18 mouse cellular contexts compared by ENCODE assay signal in the genomic region with DNA sequence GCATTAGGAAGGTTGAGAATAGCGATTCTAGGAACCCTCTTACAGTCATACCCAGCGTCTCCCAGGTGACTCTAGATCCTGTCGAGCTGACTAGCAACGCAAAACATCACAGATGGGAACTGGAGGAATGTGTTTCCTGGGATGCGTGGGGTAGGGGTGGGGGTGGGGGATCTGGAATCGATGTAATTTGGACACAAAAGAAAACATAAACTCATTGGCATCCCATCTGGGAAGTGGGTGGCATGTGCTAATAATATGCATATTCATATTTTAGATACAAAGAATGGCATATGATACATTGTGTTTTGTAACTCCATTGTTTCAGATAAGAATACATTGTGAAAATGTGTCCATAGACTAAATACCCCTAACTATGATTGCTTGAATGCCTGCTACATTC.
DNase-seq lines count a peak whose midpoint lies in the region.
"Had no signal": no experiment of that assay in that cellular context is flagged by ENCODE, and none has a peak within 500 bp of the region (broad histone marks: within the 10 kb centered on the region; RNA-seq: fewer than 3 reads in every experiment).

No protein-coding gene starts in this region.

- DNase-seq in layer of hippocampus, adult 18-20 months (ENCODE audit: low spot score in 2 of 2) = peak; percentile 28 to 88
- DNase-seq in layer of hippocampus, postnatal 10 days (ENCODE audit: low spot score in 2 of 2) = no peak
- DNase-seq in brain, adult 2 months (ENCODE audit: low read depth, low spot score) = peak; percentile 64
- peak; percentile 39 to 51 for DNase-seq in layer of hippocampus, adult 8-10 months (ENCODE audit: low spot score in 2 of 2)
- no peak for DNase-seq in adrenal gland, adult (ENCODE audit: inconsistent age in 2 of 2, low spot score in 1 of 2)
- DNase-seq in liver = no peak
- DNase-seq: adrenal gland, adult 2 months; adrenal gland, postnatal 14 days; B cell, adult 2 months; cerebellum, adult 11-12 months; cerebellum, adult 8-10 months; cerebellum, postnatal 10 days; cerebellum, postnatal 36 days; gastrocnemius, postnatal 10 days; gastrocnemius, postnatal 36 days; heart, adult 2 months; heart, postnatal 14 days; heart, postnatal 4 days had no signal

Comparison
In these comparisons a context has a peak if more than half of its experiments do, and no peak if none do; other contexts are left out.
1. DNase-seq: peak in layer of hippocampus, adult 18-20 months (2 of 2), brain, adult 2 months (single experiment) and layer of hippocampus, adult 8-10 months (2 of 2); none in layer of hippocampus, postnatal 10 days (0 of 2), adrenal gland, adult (0 of 2) and liver (single experiment).